Mouse (Mus musculus): ENCODE measurements around the gene Arhgef28.

DNA sequence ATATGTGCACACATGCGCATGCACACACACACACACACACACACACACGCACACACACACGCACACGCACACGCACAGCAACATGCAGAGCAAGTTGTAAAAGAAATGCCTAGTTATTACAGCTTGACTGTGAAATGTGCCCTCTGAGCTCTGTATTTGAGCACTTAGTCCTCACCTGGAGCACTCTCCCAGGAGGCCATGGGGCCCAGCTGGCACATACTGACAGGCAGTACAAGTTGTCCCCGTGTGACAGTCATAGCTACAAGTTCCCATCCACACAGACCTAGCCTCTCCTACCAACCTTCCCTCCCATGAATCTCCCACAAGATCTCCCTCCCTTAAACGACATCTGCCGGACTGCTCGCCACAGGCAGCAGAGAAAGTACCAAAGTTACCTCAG, 205.4 kb downstream of the Arhgef28 start:
- TF ChIP-seq CTCF (IDR thresholded peaks at IDR 0.05; ENCODE audit: borderline replicate concordance, insufficient read depth, low read depth, low read length) (no peak), POLR2A (IDR thresholded peaks at IDR 0.05; ENCODE audit: borderline replicate concordance, insufficient read depth, low read length) (no peak)
